Mouse (Mus musculus): ENCODE data around the gene Atg4b. TPM values are rescaled to one million over a fixed set of nuclear protein-coding genes. Genes with fewer than 3 reads are reported as not detected.
A peak's percentile ranks its signal among the peaks of the same experiment; 100 is the strongest.

Atg4b gene
- polyA plus RNA-seq, 1 experiment from 2014 or later = 85.6 TPM

DNA sequence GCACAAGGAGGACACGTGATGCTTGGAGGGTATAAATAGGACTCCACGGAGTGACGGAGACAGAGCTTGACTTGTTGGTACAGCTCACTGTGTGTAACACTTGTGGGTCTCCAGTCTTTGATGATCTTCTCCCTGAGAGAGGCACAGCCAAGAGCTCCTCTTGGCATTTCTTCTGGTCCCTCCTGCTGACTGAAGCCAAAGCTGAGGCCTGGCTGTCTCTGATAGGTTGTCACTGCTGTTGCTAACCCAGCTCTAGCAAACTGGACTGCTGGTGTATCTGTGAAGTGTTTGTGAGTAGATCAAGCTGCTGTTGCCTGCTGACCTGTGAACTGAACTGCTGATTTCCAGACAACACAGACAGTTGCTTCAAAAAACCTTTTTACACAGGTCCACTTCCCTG is 18.6 kb downstream of the Atg4b start:
- H3K36me3 ChIP-seq (ENCODE audit: control insufficient read depth, insufficient read depth, low read length) = peaks cover 14% of the 10 kb centered on the region
- H3K27me3 ChIP-seq (replicated peaks; ENCODE audit: control insufficient read depth, insufficient read depth, low read length) = no peaks in the 10 kb centered on the region
- no peak overlapping the region for H3K4me2 ChIP-seq (ENCODE audit: low read length)
- no peaks in the 10 kb centered on the region for H3K4me1 ChIP-seq (ENCODE audit: control insufficient read depth, insufficient read depth, low read depth, low read length)
- H3K27ac ChIP-seq (ENCODE audit: low read depth, low read length) = no peak overlapping the region
- H3K9ac ChIP-seq (ENCODE audit: low read depth, low read length) = no peak overlapping the region
- H3K4me3 ChIP-seq (ENCODE audit: low read length) = no peak overlapping the region
- ATAC-seq = no peak
- H3K9me3 ChIP-seq (ENCODE audit: control insufficient read depth, low read length) = no peaks in the 10 kb centered on the region
- WGBS = 97% methylated on average over 3 of the region's 3 CpGs

DNA sequence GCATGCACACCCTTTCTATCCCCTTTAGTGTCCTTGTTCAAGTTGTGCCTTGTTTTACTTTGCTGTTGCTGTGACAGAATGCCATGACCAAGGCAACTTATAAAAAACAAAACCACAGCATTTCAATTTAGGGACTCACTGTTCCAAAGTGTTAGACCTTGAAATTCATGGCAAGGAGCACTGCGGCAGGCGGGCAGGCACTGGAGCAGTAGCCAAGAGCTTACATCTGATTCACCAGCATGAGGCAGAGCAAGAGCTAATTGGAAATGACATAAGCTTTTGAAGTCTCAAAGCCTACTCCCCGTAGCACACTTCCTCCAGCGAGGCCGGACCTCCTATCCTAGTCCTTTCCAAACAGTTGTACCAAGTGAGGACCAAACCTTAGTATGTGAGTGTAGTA is 25.4 kb downstream of the Atg4b start:
- WGBS = 92% methylated on average over 5 of the region's 5 CpGs
- H3K36me3 ChIP-seq (ENCODE audit: control insufficient read depth, insufficient read depth, low read length) = peaks cover 54% of the 10 kb centered on the region

DNA sequence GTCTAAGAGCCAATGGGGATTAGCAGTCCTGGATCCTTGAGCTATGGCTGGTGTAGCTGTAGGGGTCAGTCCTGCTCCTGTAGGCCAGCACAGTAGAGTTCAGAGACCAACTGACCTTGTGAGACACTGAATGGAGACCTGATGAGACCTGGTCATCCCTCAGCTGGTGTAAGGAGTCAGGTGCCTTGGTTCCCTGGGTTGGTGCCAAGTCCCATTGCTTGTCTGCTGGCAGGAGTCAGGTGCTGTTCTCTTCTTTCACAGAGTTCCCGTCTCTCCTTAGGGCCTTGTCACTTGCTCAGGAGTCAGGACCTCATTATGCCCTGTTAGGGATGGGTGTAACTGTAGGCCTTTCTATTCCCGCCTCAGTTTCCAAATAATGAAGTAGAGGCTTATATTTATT is 35.6 kb downstream of the Atg4b start:
- no peak overlapping the region for H3K4me3 ChIP-seq (ENCODE audit: low read length)
- H3K9me3 ChIP-seq (ENCODE audit: control insufficient read depth, low read length) = no peaks in the 10 kb centered on the region
- no peaks in the 10 kb centered on the region for H3K4me1 ChIP-seq (ENCODE audit: control insufficient read depth, insufficient read depth, low read depth, low read length)
- H3K27me3 ChIP-seq (replicated peaks; ENCODE audit: control insufficient read depth, insufficient read depth, low read length) = no peaks in the 10 kb centered on the region
- H3K9ac ChIP-seq (ENCODE audit: low read depth, low read length) = no peak overlapping the region
- no peak for ATAC-seq
- H3K36me3 ChIP-seq (ENCODE audit: control insufficient read depth, insufficient read depth, low read length) = peaks cover 52% of the 10 kb centered on the region
- no peak overlapping the region for H3K4me2 ChIP-seq (ENCODE audit: low read length)
- H3K27ac ChIP-seq (ENCODE audit: low read depth, low read length) = no peak overlapping the region
- 86% methylated on average over 2 of the region's 2 CpGs for WGBS

More for the DNA sequence above, 25.4 kb downstream of the Atg4b start:
- Histone ChIP-seq H3K27ac (ENCODE audit: low read depth, low read length) (no peak overlapping the region), H3K9ac (ENCODE audit: low read depth, low read length) (no peak overlapping the region), H3K4me1 (ENCODE audit: control insufficient read depth, insufficient read depth, low read depth, low read length) (no peaks in the 10 kb centered on the region), H3K4me3 (ENCODE audit: low read length) (no peak overlapping the region), H3K27me3 (replicated peaks; ENCODE audit: control insufficient read depth, insufficient read depth, low read length) (no peaks in the 10 kb centered on the region), H3K4me2 (ENCODE audit: low read length) (no peak overlapping the region), H3K9me3 (ENCODE audit: control insufficient read depth, low read length) (no peaks in the 10 kb centered on the region)
- ATAC-seq = no peak

DNA sequence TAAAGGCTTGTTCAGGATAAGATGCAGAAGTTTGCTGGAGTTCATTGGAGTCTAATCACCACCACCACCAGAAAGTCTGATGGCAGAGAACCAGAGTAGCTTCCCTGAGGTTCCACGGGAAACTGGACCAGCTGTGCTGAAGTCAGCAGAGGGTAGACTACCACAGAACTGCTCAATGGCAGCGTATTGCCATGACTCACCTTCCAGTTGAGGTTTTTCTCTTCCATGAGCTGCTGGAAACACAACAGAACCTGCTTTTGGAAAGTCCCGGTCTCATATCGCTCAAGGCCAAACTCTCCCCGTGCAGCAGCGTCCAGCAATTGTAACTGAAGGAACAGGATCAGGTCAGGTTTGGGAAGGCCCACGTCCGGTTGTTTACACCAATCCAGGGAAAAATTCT is 43.2 kb downstream of the Atg4b start:
- H3K27me3 ChIP-seq (replicated peaks; ENCODE audit: control insufficient read depth, insufficient read depth, low read length) = no peaks in the 10 kb centered on the region
- H3K36me3 ChIP-seq (ENCODE audit: control insufficient read depth, insufficient read depth, low read length) = peaks cover 28% of the 10 kb centered on the region
- H3K4me2 ChIP-seq (ENCODE audit: low read length) = no peak overlapping the region
- no peak overlapping the region for H3K9ac ChIP-seq (ENCODE audit: low read depth, low read length)
- no peaks in the 10 kb centered on the region for H3K9me3 ChIP-seq (ENCODE audit: control insufficient read depth, low read length)
- H3K4me3 ChIP-seq (ENCODE audit: low read length) = no peak overlapping the region
- ATAC-seq = no peak
- no peak overlapping the region for H3K27ac ChIP-seq (ENCODE audit: low read depth, low read length)
- WGBS = 95% methylated on average over 8 of the region's 8 CpGs
- no peaks in the 10 kb centered on the region for H3K4me1 ChIP-seq (ENCODE audit: control insufficient read depth, insufficient read depth, low read depth, low read length)

DNA sequence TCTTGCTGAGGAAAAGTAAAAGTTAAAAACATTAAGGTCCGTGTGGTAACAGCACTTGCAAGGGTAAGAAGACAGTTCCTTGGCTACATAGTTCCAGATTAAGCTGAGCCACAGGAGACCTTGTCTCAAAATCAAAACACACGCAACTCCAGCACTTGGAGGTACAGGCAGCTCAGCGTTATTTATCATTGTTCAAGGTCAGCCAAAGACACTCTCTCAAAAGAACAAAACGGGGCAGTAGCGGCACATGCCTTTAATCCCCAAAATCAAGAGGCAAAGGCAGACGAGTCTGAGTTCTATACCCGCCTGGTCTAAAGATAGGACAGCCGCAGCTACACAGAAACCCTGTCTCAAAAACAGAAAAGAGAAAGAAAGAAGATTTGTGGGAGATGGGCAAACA is 44.6 kb downstream of the Atg4b start:
- Histone ChIP-seq H3K9me3 (ENCODE audit: control insufficient read depth, low read length) (no peaks in the 10 kb centered on the region), H3K36me3 (ENCODE audit: control insufficient read depth, insufficient read depth, low read length) (peaks cover 27% of the 10 kb centered on the region), H3K4me3 (ENCODE audit: low read length) (no peak overlapping the region), H3K4me2 (ENCODE audit: low read length) (no peak overlapping the region), H3K4me1 (ENCODE audit: control insufficient read depth, insufficient read depth, low read depth, low read length) (no peaks in the 10 kb centered on the region; the same call in 1 of the 2 replicates), H3K9ac (ENCODE audit: low read depth, low read length) (no peak overlapping the region), H3K27ac (ENCODE audit: low read depth, low read length) (no peak overlapping the region), H3K27me3 (replicated peaks; ENCODE audit: control insufficient read depth, insufficient read depth, low read length) (no peaks in the 10 kb centered on the region)
- WGBS = 83% methylated on average over 8 of the region's 8 CpGs
- ATAC-seq = no peak

DNA sequence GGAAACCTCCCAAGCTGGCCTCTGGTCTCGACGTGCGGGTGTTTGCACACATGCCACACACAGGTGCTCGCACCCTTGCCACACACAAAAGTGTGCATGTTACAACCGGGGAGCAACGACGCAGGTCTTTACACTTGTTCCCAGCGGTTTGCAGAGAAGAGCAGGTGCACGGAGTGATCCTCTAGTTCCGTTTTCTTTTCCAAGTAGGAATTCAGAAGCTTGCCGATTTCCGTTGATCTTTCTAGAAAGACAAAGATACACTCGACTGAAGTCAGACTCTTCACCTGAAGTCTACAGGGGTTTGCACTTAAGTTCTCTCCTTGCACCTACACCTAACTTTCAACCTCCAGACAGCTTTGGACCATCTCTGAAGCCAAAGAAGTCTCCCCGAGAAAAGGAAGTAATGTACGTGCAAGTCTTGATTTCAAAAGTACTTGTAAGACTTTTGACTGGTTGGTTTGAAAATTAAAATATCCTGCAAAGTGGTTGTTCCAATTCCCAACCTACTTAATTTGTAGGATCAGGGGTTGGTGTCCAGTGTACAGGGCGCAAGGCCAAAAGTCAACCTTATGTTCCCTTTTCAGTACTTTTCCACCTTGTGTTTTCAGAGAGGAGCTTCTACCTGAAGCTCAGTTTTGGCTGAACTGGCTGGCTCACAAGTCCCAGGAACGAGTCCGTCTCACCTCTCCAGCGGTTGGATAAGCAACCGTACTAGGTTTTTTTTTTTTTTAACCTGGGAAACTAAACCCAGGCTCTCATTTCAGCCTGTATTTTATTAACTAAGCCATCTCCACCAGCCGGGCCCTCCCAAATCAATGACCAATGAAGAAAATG is 49.6 kb downstream of the Atg4b start:
- H3K9me3 ChIP-seq (ENCODE audit: control insufficient read depth, low read length) = no peaks in the 10 kb centered on the region
- no peaks in the 10 kb centered on the region for H3K36me3 ChIP-seq (ENCODE audit: control insufficient read depth, insufficient read depth, low read length)
- H3K4me3 ChIP-seq (ENCODE audit: low read length) = peak overlapping the region; percentile 80
- H3K4me2 ChIP-seq (ENCODE audit: low read length) = peak overlapping the region; percentile 75
- 78% methylated on average over 21 of the region's 21 CpGs for WGBS
- no peak for ATAC-seq
- H3K9ac ChIP-seq (ENCODE audit: low read depth, low read length) = peak overlapping the region; percentile 84
- peaks cover 22% of the 10 kb centered on the region for H3K4me1 ChIP-seq (ENCODE audit: control insufficient read depth, insufficient read depth, low read depth, low read length)
- H3K27me3 ChIP-seq (replicated peaks; ENCODE audit: control insufficient read depth, insufficient read depth, low read length) = no peaks in the 10 kb centered on the region
- no peak overlapping the region; the same call in 1 of the 2 replicates for H3K27ac ChIP-seq (ENCODE audit: low read depth, low read length)

DNA sequence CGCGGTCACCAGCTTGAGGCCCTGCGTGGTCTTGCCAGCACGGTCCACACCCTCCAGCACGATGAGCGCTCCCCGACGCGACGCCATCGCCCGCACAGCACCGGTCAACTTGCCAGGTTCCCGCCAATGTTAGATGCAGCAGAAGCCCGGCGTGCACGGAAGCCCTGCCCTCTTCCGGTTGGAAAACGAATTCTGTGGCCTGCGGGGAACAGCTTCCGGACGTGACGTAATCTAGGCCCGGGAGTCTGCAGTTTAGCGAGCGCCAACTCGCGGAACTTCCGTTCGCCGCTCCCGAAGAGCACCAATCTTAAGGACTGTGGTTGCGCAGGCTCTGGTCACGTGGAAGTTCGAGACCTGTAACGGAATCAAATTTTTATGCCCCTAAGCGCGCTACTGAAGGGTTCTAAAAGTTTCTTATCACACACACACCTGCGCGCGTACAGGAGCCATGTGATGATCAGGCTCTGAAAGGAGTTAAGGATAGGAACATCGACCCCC is 50.5 kb downstream of the Atg4b start, which contains the start of gene Dtymk:
TSS of gene Dtymk (minus strand) at position 194 of the 498 bp plus-strand sequence.
- peak; percentile 73 for ATAC-seq
- Histone ChIP-seq H3K4me3 (ENCODE audit: low read length) (peak within 1 kb of the TSS; percentile 80), H3K27me3 (replicated peaks; ENCODE audit: control insufficient read depth, insufficient read depth, low read length) (no peaks in the 10 kb centered on the region), H3K9me3 (ENCODE audit: control insufficient read depth, low read length) (no peaks in the 10 kb centered on the region), H3K4me1 (ENCODE audit: control insufficient read depth, insufficient read depth, low read depth, low read length) (peaks cover 22% of the 10 kb centered on the region), H3K4me2 (ENCODE audit: low read length) (peak within 1 kb of the TSS; percentile 75), H3K36me3 (ENCODE audit: control insufficient read depth, insufficient read depth, low read length) (peaks cover 4% of the 10 kb centered on the region; the same call in 1 of the 2 replicates), H3K27ac (ENCODE audit: low read depth, low read length) (peak within 1 kb of the TSS; percentile 77), H3K9ac (ENCODE audit: low read depth, low read length) (peak within 1 kb of the TSS; percentile 84)
- WGBS = under 1% methylated on average over 42 of the region's 42 CpGs

DNA sequence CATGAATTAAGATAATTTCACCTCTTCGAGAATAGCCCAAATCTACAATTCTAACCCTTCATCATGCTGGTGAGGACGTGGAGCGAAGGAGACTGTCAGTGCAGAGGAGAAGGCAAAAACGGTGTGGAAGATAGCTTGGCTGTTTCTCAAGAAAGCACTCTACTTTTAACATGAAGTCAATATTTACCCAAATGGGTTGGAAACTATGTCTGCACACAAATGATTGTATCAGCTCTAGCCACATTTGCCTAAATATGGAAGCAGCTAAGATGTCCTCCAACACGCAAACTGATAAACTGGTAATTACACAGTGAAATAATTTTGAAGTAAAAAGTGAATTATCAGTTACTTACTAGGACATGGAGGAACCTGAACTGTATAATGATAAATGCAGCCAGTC is 51.5 kb downstream of the Atg4b start:
- peaks cover 22% of the 10 kb centered on the region for H3K4me1 ChIP-seq (ENCODE audit: control insufficient read depth, insufficient read depth, low read depth, low read length)
- WGBS = 90% methylated on average over 5 of the region's 5 CpGs
- no peaks in the 10 kb centered on the region for H3K27me3 ChIP-seq (replicated peaks; ENCODE audit: control insufficient read depth, insufficient read depth, low read length)
- peak overlapping the region; percentile 91 for H3K4me2 ChIP-seq (ENCODE audit: low read length)
- H3K9me3 ChIP-seq (ENCODE audit: control insufficient read depth, low read length) = no peaks in the 10 kb centered on the region
- H3K4me3 ChIP-seq (ENCODE audit: low read length) = peak overlapping the region; percentile 84
- no peak overlapping the region for H3K9ac ChIP-seq (ENCODE audit: low read depth, low read length)
- no peak overlapping the region for H3K27ac ChIP-seq (ENCODE audit: low read depth, low read length)
- peaks cover 8% of the 10 kb centered on the region; the same call in 1 of the 2 replicates for H3K36me3 ChIP-seq (ENCODE audit: control insufficient read depth, insufficient read depth, low read length)
- ATAC-seq = no peak
